Mouse (Mus musculus): ENCODE measurements around the gene Etnk1. TPM values are rescaled to one million over a fixed set of nuclear protein-coding genes. Genes with fewer than 3 reads are reported as not detected.
A peak's percentile ranks its signal among the peaks of the same experiment; 100 is the strongest.

Gene Etnk1
- polyA plus RNA-seq (2012; rRNA removed): 113 and 166 TPM in 2 replicates

- no peaks in the 10 kb centered on the region for H3K27me3 ChIP-seq (ENCODE audit: control insufficient read depth, insufficient read depth, low read length)
- peak within 1 kb of the TSS; percentile 86 for H3K4me3 ChIP-seq (ENCODE audit: control insufficient read depth, insufficient read depth, low read length)
- peak; percentile 99 for DNase-seq
- TF ChIP-seq POLR2A (IDR thresholded peaks at IDR 0.05; ENCODE audit: control insufficient read depth, extremely low read depth, insufficient read depth, low read length, poor library complexity) (peak; percentile 94), CTCF (IDR thresholded peaks at IDR 0.05; ENCODE audit: borderline replicate concordance, control insufficient read depth, extremely low read depth, insufficient read depth, low read length, poor library complexity) (peak; percentile 53; the same call in 1 of the 2 replicates)
- peaks cover 25% of the 10 kb centered on the region for H3K4me1 ChIP-seq (replicated peaks; ENCODE audit: control insufficient read depth, insufficient read depth, low read length)
- H3K36me3 ChIP-seq (ENCODE audit: control insufficient read depth, insufficient read depth, low read length): peaks cover 7% of the 10 kb centered on the region; the same call in 1 of the 2 replicates
- H3K27ac ChIP-seq (ENCODE audit: control insufficient read depth, insufficient read depth, low read length): peak within 1 kb of the TSS; percentile 89
- WGBS: 1% methylated on average over 81 of the region's 81 CpGs
Measured at GRCm38 (mm10) chr6:143166452-143167357, at the start of gene Etnk1. TSS of gene Etnk1 (plus strand) at chr6:143167221.

GRCm38 (mm10) chr6:143119325-143119724 lies 47.7 kb upstream of the Etnk1 start:
- H3K27me3 ChIP-seq (ENCODE audit: control insufficient read depth, insufficient read depth, low read length): no peaks in the 10 kb centered on the region
- DNase-seq: no peak
- WGBS: 64% methylated on average over 6 of the region's 6 CpGs
- H3K36me3 ChIP-seq (ENCODE audit: control insufficient read depth, insufficient read depth, low read length): no peaks in the 10 kb centered on the region
- H3K4me3 ChIP-seq (ENCODE audit: control insufficient read depth, insufficient read depth, low read length): no peak overlapping the region
- no peak for TF ChIP-seq POLR2A (IDR thresholded peaks at IDR 0.05; ENCODE audit: control insufficient read depth, extremely low read depth, insufficient read depth, low read length, poor library complexity)
- no peak for TF ChIP-seq CTCF (IDR thresholded peaks at IDR 0.05; ENCODE audit: borderline replicate concordance, control insufficient read depth, extremely low read depth, insufficient read depth, low read length, poor library complexity)
- no peak overlapping the region for H3K27ac ChIP-seq (ENCODE audit: control insufficient read depth, insufficient read depth, low read length)
- peaks cover 38% of the 10 kb centered on the region for H3K4me1 ChIP-seq (replicated peaks; ENCODE audit: control insufficient read depth, insufficient read depth, low read length)

- no peak for DNase-seq
- H3K27ac ChIP-seq (ENCODE audit: control insufficient read depth, insufficient read depth, low read length): no peak overlapping the region
- H3K27me3 ChIP-seq (ENCODE audit: control insufficient read depth, insufficient read depth, low read length): no peaks in the 10 kb centered on the region
- peaks cover 5% of the 10 kb centered on the region; the same call in 1 of the 2 replicates for H3K4me1 ChIP-seq (replicated peaks; ENCODE audit: control insufficient read depth, insufficient read depth, low read length)
- TF ChIP-seq POLR2A (IDR thresholded peaks at IDR 0.05; ENCODE audit: control insufficient read depth, extremely low read depth, insufficient read depth, low read length, poor library complexity) (no peak), CTCF (IDR thresholded peaks at IDR 0.05; ENCODE audit: borderline replicate concordance, control insufficient read depth, extremely low read depth, insufficient read depth, low read length, poor library complexity) (no peak)
- H3K36me3 ChIP-seq (ENCODE audit: control insufficient read depth, insufficient read depth, low read length): no peaks in the 10 kb centered on the region
- H3K4me3 ChIP-seq (ENCODE audit: control insufficient read depth, insufficient read depth, low read length): no peak overlapping the region
Measured at GRCm38 (mm10) chr6:143125721-143126120, 41.3 kb upstream of the Etnk1 start.

- H3K4me1 ChIP-seq (replicated peaks; ENCODE audit: control insufficient read depth, insufficient read depth, low read length): peaks cover 5% of the 10 kb centered on the region; the same call in 1 of the 2 replicates
Measured at GRCm38 (mm10) chr6:143129466-143129865, 37.6 kb upstream of the Etnk1 start.

GRCm38 (mm10) chr6:143129952-143130351 lies 37.1 kb upstream of the Etnk1 start:
- H3K36me3 ChIP-seq (ENCODE audit: control insufficient read depth, insufficient read depth, low read length): no peaks in the 10 kb centered on the region
- H3K27me3 ChIP-seq (ENCODE audit: control insufficient read depth, insufficient read depth, low read length): no peaks in the 10 kb centered on the region
- H3K27ac ChIP-seq (ENCODE audit: control insufficient read depth, insufficient read depth, low read length): no peak overlapping the region
- H3K4me1 ChIP-seq (replicated peaks; ENCODE audit: control insufficient read depth, insufficient read depth, low read length): peaks cover 5% of the 10 kb centered on the region; the same call in 1 of the 2 replicates
- no peak for DNase-seq
- WGBS: 75% methylated on average over 3 of the region's 3 CpGs
- no peak overlapping the region for H3K4me3 ChIP-seq (ENCODE audit: control insufficient read depth, insufficient read depth, low read length)
- TF ChIP-seq CTCF (IDR thresholded peaks at IDR 0.05; ENCODE audit: borderline replicate concordance, control insufficient read depth, extremely low read depth, insufficient read depth, low read length, poor library complexity) (no peak), POLR2A (IDR thresholded peaks at IDR 0.05; ENCODE audit: control insufficient read depth, extremely low read depth, insufficient read depth, low read length, poor library complexity) (no peak)

More at GRCm38 (mm10) chr6:143129466-143129865, 37.6 kb upstream of the Etnk1 start:
- 93% methylated on average over 7 of the region's 7 CpGs for WGBS
- H3K4me3 ChIP-seq (ENCODE audit: control insufficient read depth, insufficient read depth, low read length): no peak overlapping the region
- DNase-seq: no peak
- TF ChIP-seq POLR2A (IDR thresholded peaks at IDR 0.05; ENCODE audit: control insufficient read depth, extremely low read depth, insufficient read depth, low read length, poor library complexity) (no peak), CTCF (IDR thresholded peaks at IDR 0.05; ENCODE audit: borderline replicate concordance, control insufficient read depth, extremely low read depth, insufficient read depth, low read length, poor library complexity) (no peak)
- H3K36me3 ChIP-seq (ENCODE audit: control insufficient read depth, insufficient read depth, low read length): no peaks in the 10 kb centered on the region
- no peaks in the 10 kb centered on the region for H3K27me3 ChIP-seq (ENCODE audit: control insufficient read depth, insufficient read depth, low read length)
- H3K27ac ChIP-seq (ENCODE audit: control insufficient read depth, insufficient read depth, low read length): no peak overlapping the region

GRCm38 (mm10) chr6:143130411-143130810 lies 36.6 kb upstream of the Etnk1 start:
- TF ChIP-seq POLR2A (IDR thresholded peaks at IDR 0.05; ENCODE audit: control insufficient read depth, extremely low read depth, insufficient read depth, low read length, poor library complexity) (no peak), CTCF (IDR thresholded peaks at IDR 0.05; ENCODE audit: borderline replicate concordance, control insufficient read depth, extremely low read depth, insufficient read depth, low read length, poor library complexity) (no peak)
- 50% methylated on average over 4 of the region's 4 CpGs for WGBS
- H3K4me1 ChIP-seq (replicated peaks; ENCODE audit: control insufficient read depth, insufficient read depth, low read length): peaks cover 5% of the 10 kb centered on the region; the same call in 1 of the 2 replicates
- H3K4me3 ChIP-seq (ENCODE audit: control insufficient read depth, insufficient read depth, low read length): no peak overlapping the region
- H3K27ac ChIP-seq (ENCODE audit: control insufficient read depth, insufficient read depth, low read length): no peak overlapping the region
- H3K27me3 ChIP-seq (ENCODE audit: control insufficient read depth, insufficient read depth, low read length): no peaks in the 10 kb centered on the region
- DNase-seq: no peak
- no peaks in the 10 kb centered on the region for H3K36me3 ChIP-seq (ENCODE audit: control insufficient read depth, insufficient read depth, low read length)
